Mouse (Mus musculus) testis, adult 2 months (tissue): ENCODE results near the gene Asf1b.

ENCODE experiments used
- CTCF ChIP-seq: fragments of 200-500 bp; IDR thresholded peaks from 2 replicates; pipeline ENCODE4 v1.5.1; 2012; ENCODE audit warnings: low read depth, mild to moderate bottlenecking, inconsistent platforms, low read length, moderate library complexity; ENCODE audit not compliant: control insufficient read depth, insufficient read depth, insufficient replicate concordance
- POLR2A ChIP-seq: fragments of 200-500 bp; IDR thresholded peaks from 2 replicates; pipeline ENCODE4 v1.6.1; 2012; ENCODE audit warnings: low read depth, mild to moderate bottlenecking, inconsistent platforms, low read length, moderate library complexity; ENCODE audit not compliant: control insufficient read depth

DNA sequence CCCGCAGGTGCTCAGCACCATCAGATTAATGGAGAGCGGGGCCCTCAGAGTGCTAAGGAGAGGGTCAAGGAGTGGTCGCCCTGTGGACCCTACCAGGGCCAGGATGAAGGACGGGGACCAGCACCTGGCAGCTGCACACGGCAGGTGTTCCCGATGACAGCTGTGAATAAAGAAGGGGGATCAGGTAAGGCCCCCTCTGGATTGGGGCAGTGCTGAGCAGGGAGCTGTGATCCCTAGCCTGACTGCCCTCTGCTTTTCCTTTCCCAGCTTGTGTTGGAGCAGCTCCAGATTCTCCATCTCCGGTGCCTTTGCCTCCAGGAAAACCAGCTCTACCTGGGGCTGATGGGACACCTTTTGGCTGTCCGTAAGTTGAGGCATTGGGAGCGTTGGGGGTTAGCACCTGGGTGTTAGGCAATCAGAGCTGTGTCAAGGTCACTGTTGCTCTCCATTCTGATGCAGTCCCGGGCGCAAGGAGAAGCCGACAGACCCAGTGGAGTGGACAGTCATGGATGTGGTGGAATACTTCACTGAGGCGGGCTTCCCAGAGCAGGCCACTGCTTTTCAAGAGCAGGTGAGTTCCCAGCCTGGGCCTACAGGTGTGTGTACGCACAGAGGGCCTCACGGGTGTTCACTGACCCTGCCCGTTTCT is 43.9 kb downstream of the Asf1b start:
- TF ChIP-seq CTCF (no peak), POLR2A (no peak)
